Mouse (Mus musculus) stomach, postnatal 0 days (tissue): Measurements from ENCODE around the gene Spg20. TPM values are rescaled to one million over a fixed set of nuclear protein-coding genes. Genes with fewer than 3 reads are reported as not detected.
A peak's percentile ranks its signal among the peaks of the same experiment; 100 is the strongest.

ENCODE experiments used
- ATAC-seq: fragments of 200-750 bp; cut with Nextera tagmentation; 2 replicates; pipeline ENCODE4 v1.8.0; 2017; ENCODE audit not compliant: low FRiP score, low TSS enrichment
- DNase-seq: peaks from one replicate; pipeline ENCODE4 v3.0.0-alpha.2; 2016; ENCODE audit warnings: low spot score
- H3K27ac ChIP-seq: fragments of 300-500 bp; sonication (generic); replicated peaks from 2 replicates; pipeline ENCODE4 v1.5.1; 2014; ENCODE audit warnings: mild to moderate bottlenecking, control low read depth
- H3K27me3 ChIP-seq: fragments of 300-500 bp; sonication (generic); 2 replicates; pipeline ENCODE4 v1.6.1; 2014; ENCODE audit warnings: low read length; ENCODE audit not compliant: control insufficient read depth, insufficient read depth
- H3K36me3 ChIP-seq: fragments of 300-500 bp; sonication (generic); 2 replicates; pipeline ENCODE4 v1.6.1; 2014; ENCODE audit warnings: low read length, mixed read lengths; ENCODE audit not compliant: control insufficient read depth, insufficient read depth
- H3K4me1 ChIP-seq: fragments of 300-500 bp; sonication (generic); replicated peaks from 2 replicates; pipeline ENCODE4 v1.6.1; 2014; ENCODE audit warnings: antibody characterized with exemption; ENCODE audit not compliant: control insufficient read depth, insufficient read depth
- H3K4me2 ChIP-seq: fragments of 300-500 bp; sonication (generic); replicated peaks from 2 replicates; pipeline ENCODE4 v1.6.1; 2014; ENCODE audit warnings: low read depth, mild to moderate bottlenecking, control low read depth, moderate library complexity
- H3K4me3 ChIP-seq: fragments of 300-500 bp; sonication (generic); 2 replicates; pipeline ENCODE4 v1.5.1; 2014; ENCODE audit warnings: low read depth, low read length, control low read depth
- H3K9ac ChIP-seq: fragments of 300-500 bp; sonication (generic); 2 replicates; pipeline ENCODE4 v1.6.1; 2014; ENCODE audit warnings: mild to moderate bottlenecking, low read length, control low read depth, mixed read lengths
- H3K9me3 ChIP-seq: fragments of 300-500 bp; sonication (generic); 2 replicates; pipeline ENCODE4 v1.6.1; 2016; ENCODE audit warnings: low read length; ENCODE audit not compliant: control insufficient read depth
- CTCF ChIP-seq: IDR thresholded peaks from 2 replicates; pipeline ENCODE4 v1.5.1; 2016; ENCODE audit warnings: antibody characterized with exemption, low read depth, mild to moderate bottlenecking, moderate library complexity
- EP300 ChIP-seq: optimal IDR thresholded peaks from 2 replicates; pipeline ENCODE3; 2016; ENCODE audit warnings: antibody characterized with exemption
- WGBS: fragments of 180-500 bp; shearing (Covaris S2); extraction: QIAGEN DNeasy Blood & Tissue Kit; methylation state at CpG from one replicate; pipeline ENCODE4 v1.1.7; 2014; 5-methylcytosine and 5-hydroxymethylcytosine counted together
- polyA plus RNA-seq: library from polyadenylated mRNA; unstranded; fragments of >200 nt; fragmentation: Nextera tagmentation; extraction: Ambion mirVana; gene quantifications from 2 replicates; pipeline ENCODE4 v1.2.1, GENCODE M21; 2015

Spg20 gene
- polyA plus RNA-seq, 1 experiment from 2014 or later, result 14.4 TPM

GRCm38 (mm10) chr3:55101092-55101491, 10.8 kb upstream of the Spg20 start:
- DNase-seq, result no peak
- Histone ChIP-seq H3K9me3 (no peaks in the 10 kb centered on the region), H3K27me3 (no peaks in the 10 kb centered on the region), H3K4me2 (no peak overlapping the region), H3K4me3 (no peak overlapping the region), H3K36me3 (no peaks in the 10 kb centered on the region), H3K9ac (no peak overlapping the region), H3K27ac (no peak overlapping the region), H3K4me1 (no peaks in the 10 kb centered on the region)
- no peak for ATAC-seq
- TF ChIP-seq EP300 (no peak), CTCF (peak; percentile 31)

GRCm38 (mm10) chr3:55105372-55106023, 6.4 kb upstream of the Spg20 start:
- H3K4me1 ChIP-seq, result no peaks in the 10 kb centered on the region
- ATAC-seq (no peak), DNase-seq (no peak)
- H3K4me3 ChIP-seq, result no peak overlapping the region
- 69% methylated on average over 14 of the region's 14 CpGs for WGBS
- H3K27me3 ChIP-seq, result no peaks in the 10 kb centered on the region
- TF ChIP-seq CTCF (no peak), EP300 (no peak)
- H3K4me2 ChIP-seq, result no peak overlapping the region
- H3K36me3 ChIP-seq, result no peaks in the 10 kb centered on the region
- no peaks in the 10 kb centered on the region for H3K9me3 ChIP-seq
- no peak overlapping the region for H3K27ac ChIP-seq
- no peak overlapping the region for H3K9ac ChIP-seq

GRCm38 (mm10) chr3:55106051-55106450, 5.9 kb upstream of the Spg20 start:
- ATAC-seq (no peak), DNase-seq (no peak)
- Histone ChIP-seq H3K9me3 (no peaks in the 10 kb centered on the region), H3K27me3 (no peaks in the 10 kb centered on the region), H3K36me3 (no peaks in the 10 kb centered on the region), H3K9ac (no peak overlapping the region), H3K27ac (no peak overlapping the region), H3K4me2 (no peak overlapping the region), H3K4me1 (no peaks in the 10 kb centered on the region), H3K4me3 (no peak overlapping the region)
- no peak for TF ChIP-seq CTCF
- no peak for TF ChIP-seq EP300
- 74% methylated on average over 17 of the region's 17 CpGs for WGBS

GRCm38 (mm10) chr3:55109097-55109496, 2.8 kb upstream of the Spg20 start:
- TF ChIP-seq EP300, result no peak
- TF ChIP-seq CTCF, result no peak
- Histone ChIP-seq H3K9me3 (no peaks in the 10 kb centered on the region), H3K27ac (no peak overlapping the region), H3K9ac (no peak overlapping the region), H3K4me1 (no peaks in the 10 kb centered on the region), H3K4me3 (no peak overlapping the region), H3K27me3 (no peaks in the 10 kb centered on the region), H3K4me2 (no peak overlapping the region), H3K36me3 (no peaks in the 10 kb centered on the region)
- ATAC-seq (no peak), DNase-seq (no peak)
- WGBS, result 66% methylated on average over 4 of the region's 4 CpGs

- H3K4me3 ChIP-seq, result peak overlapping the region; percentile 94
- H3K4me2 ChIP-seq, result peak overlapping the region; percentile 75
- TF ChIP-seq EP300 (no peak), CTCF (no peak)
- H3K36me3 ChIP-seq, result peaks cover 9% of the 10 kb centered on the region
- ATAC-seq (no peak), DNase-seq (no peak)
- H3K27ac ChIP-seq, result peak overlapping the region; percentile 93
- H3K4me1 ChIP-seq, result 0 out of 2 replicates have a peak, but pooled peaks cover 2% of the 10 kb centered on the region
- no peaks in the 10 kb centered on the region for H3K9me3 ChIP-seq
- 29% methylated on average over 16 of the region's 16 CpGs for WGBS
- no peaks in the 10 kb centered on the region for H3K27me3 ChIP-seq
- peak overlapping the region; percentile 97 for H3K9ac ChIP-seq
These were observed 955 bp downstream of the Spg20 start for GRCm38 (mm10) chr3:55112710-55113415.
